Mouse (Mus musculus) left cerebral cortex, adult 9 months (tissue): ENCODE data around the gene Gtf2e1.

Source experiments
- DNase-seq, 2 experiments: peaks; one replicate each; pipeline ENCODE4 v3.0.0; 2022; ENCODE audit warnings: low spot score in 2 of 2

Gtf2e1 gene

GRCm38 (mm10) chr16:37486826-37487612, 52.6 kb downstream of the Gtf2e1 start:
- peak in 1 of 2 experiments; percentile 26 for DNase-seq

GRCm38 (mm10) chr16:37478311-37479291, 61.0 kb downstream of the Gtf2e1 start:
- DNase-seq = no peak

- no peak for DNase-seq
These were observed 66.8 kb downstream of the Gtf2e1 start for GRCm38 (mm10) chr16:37472620-37473312.

- no peak for DNase-seq
These were observed 70.0 kb downstream of the Gtf2e1 start for GRCm38 (mm10) chr16:37469595-37469994.

- DNase-seq = no peak
These were observed 75.6 kb downstream of the Gtf2e1 start for GRCm38 (mm10) chr16:37463981-37464380.

GRCm38 (mm10) chr16:37462886-37463285, 76.7 kb downstream of the Gtf2e1 start:
- DNase-seq = no peak

GRCm38 (mm10) chr16:37461601-37462000, 78.0 kb downstream of the Gtf2e1 start:
- DNase-seq = no peak
